Mouse (Mus musculus): ENCODE measurements around the gene Glt1d1.

Glt1d1 gene

GRCm38 (mm10) chr5:127632167-127633145 is at the start of gene Glt1d1, which contains the start of gene Slc15a4:
Glt1d1 (plus strand) TSS chr5:127632262.
Slc15a4 (minus strand) TSS chr5:127632897.
- ATAC-seq (ENCODE audit: low TSS enrichment), result peak; percentile 73

GRCm38 (mm10) chr5:127583658-127584057 is 48.4 kb upstream of the Glt1d1 start:
- ATAC-seq (ENCODE audit: low TSS enrichment), result no peak; the same call in 1 of the 2 replicates

GRCm38 (mm10) chr5:127587854-127588253 is 44.2 kb upstream of the Glt1d1 start:
- ATAC-seq (ENCODE audit: low TSS enrichment), result no peak

GRCm38 (mm10) chr5:127592406-127592805 is 39.7 kb upstream of the Glt1d1 start:
- no peak for ATAC-seq (ENCODE audit: low TSS enrichment)

- 0 out of 2 replicates have a peak, but pooled peaks have one; percentile 47 for ATAC-seq (ENCODE audit: low TSS enrichment)
These were observed 39.2 kb upstream of the Glt1d1 start for GRCm38 (mm10) chr5:127592854-127593253.

GRCm38 (mm10) chr5:127595676-127596075 is 36.4 kb upstream of the Glt1d1 start:
- 0 out of 2 replicates have a peak, but pooled peaks have one; percentile 6 for ATAC-seq (ENCODE audit: low TSS enrichment)

- ATAC-seq (ENCODE audit: low TSS enrichment), result peak; percentile 58; the same call in 1 of the 2 replicates
These were observed 35.2 kb upstream of the Glt1d1 start for GRCm38 (mm10) chr5:127596862-127597261.

GRCm38 (mm10) chr5:127602996-127603395 is 29.1 kb upstream of the Glt1d1 start:
- ATAC-seq (ENCODE audit: low TSS enrichment), result no peak

GRCm38 (mm10) chr5:127607507-127607906 is 24.6 kb upstream of the Glt1d1 start:
- no peak for ATAC-seq (ENCODE audit: low TSS enrichment)

- ATAC-seq (ENCODE audit: low TSS enrichment), result no peak
These were observed 22.8 kb upstream of the Glt1d1 start for GRCm38 (mm10) chr5:127609191-127609714.

GRCm38 (mm10) chr5:127610787-127611509 is 21.1 kb upstream of the Glt1d1 start:
- ATAC-seq (ENCODE audit: low TSS enrichment), result peak; percentile 51

GRCm38 (mm10) chr5:127611881-127612280 is 20.2 kb upstream of the Glt1d1 start:
- ATAC-seq (ENCODE audit: low TSS enrichment), result no peak

GRCm38 (mm10) chr5:127612397-127612796 is 19.7 kb upstream of the Glt1d1 start:
- no peak for ATAC-seq (ENCODE audit: low TSS enrichment)

- no peak for ATAC-seq (ENCODE audit: low TSS enrichment)
These were observed 16.6 kb upstream of the Glt1d1 start for GRCm38 (mm10) chr5:127615459-127615858.

- ATAC-seq (ENCODE audit: low TSS enrichment), result no peak
These were observed 15.9 kb upstream of the Glt1d1 start for GRCm38 (mm10) chr5:127616151-127616550.

GRCm38 (mm10) chr5:127616884-127617635 is 15.0 kb upstream of the Glt1d1 start:
- ATAC-seq (ENCODE audit: low TSS enrichment), result peak; percentile 96

GRCm38 (mm10) chr5:127618834-127619233 is 13.2 kb upstream of the Glt1d1 start:
- ATAC-seq (ENCODE audit: low TSS enrichment), result no peak

- no peak for ATAC-seq (ENCODE audit: low TSS enrichment)
These were observed 11.7 kb upstream of the Glt1d1 start for GRCm38 (mm10) chr5:127620371-127620770.

- no peak for ATAC-seq (ENCODE audit: low TSS enrichment)
These were observed 11.0 kb upstream of the Glt1d1 start for GRCm38 (mm10) chr5:127621108-127621507.

- no peak for ATAC-seq (ENCODE audit: low TSS enrichment)
These were observed 7.4 kb upstream of the Glt1d1 start for GRCm38 (mm10) chr5:127624427-127625213.

- ATAC-seq (ENCODE audit: low TSS enrichment), result no peak
These were observed 4.8 kb upstream of the Glt1d1 start for GRCm38 (mm10) chr5:127627242-127627641.

Data from frontal cortex, adult (tissue).